Mouse (Mus musculus) thymus, adult 2 months (tissue): ENCODE results near the gene Egfl8. TPM values are rescaled to one million over a fixed set of nuclear protein-coding genes. Genes with fewer than 3 reads are reported as not detected.

ENCODE experiments used
- DNase-seq: peaks from one replicate; pipeline ENCODE4 v3.0.0; 2021
- H3K27ac ChIP-seq: fragments of 200-500 bp; 2 replicates; pipeline ENCODE4 v1.5.1; 2012; ENCODE audit warnings: low read length, control low read depth; ENCODE audit not compliant: control insufficient read depth, insufficient read depth
- H3K27me3 ChIP-seq: fragments of 200-500 bp; 2 replicates; pipeline ENCODE4 v1.6.1; 2012; ENCODE audit warnings: mild to moderate bottlenecking, low read length, moderate library complexity, mixed read lengths; ENCODE audit not compliant: control insufficient read depth, insufficient read depth
- H3K36me3 ChIP-seq: fragments of 200-500 bp; 2 replicates; pipeline ENCODE4 v1.6.1; 2012; ENCODE audit warnings: mild to moderate bottlenecking, low read length, moderate library complexity; ENCODE audit not compliant: control insufficient read depth, insufficient read depth
- H3K4me1 ChIP-seq: fragments of 200-500 bp; replicated peaks from 2 replicates; pipeline ENCODE4 v1.6.1; 2012; ENCODE audit warnings: low read length; ENCODE audit not compliant: control insufficient read depth, insufficient read depth
- H3K4me3 ChIP-seq: fragments of 200-500 bp; 2 replicates; pipeline ENCODE4 v1.5.1; 2012; ENCODE audit warnings: mild to moderate bottlenecking, low read length, control low read depth, moderate library complexity; ENCODE audit not compliant: control insufficient read depth, insufficient read depth
- CTCF ChIP-seq: fragments of 200-500 bp; IDR thresholded peaks from 2 replicates; pipeline ENCODE4 v1.5.1; 2012; ENCODE audit warnings: mild to moderate bottlenecking, control low read depth, low read length, moderate library complexity, borderline replicate concordance; ENCODE audit not compliant: control insufficient read depth, poor library complexity, insufficient read depth; ENCODE audit errors: extremely low read depth
- POLR2A ChIP-seq: fragments of 200-500 bp; IDR thresholded peaks from 2 replicates; pipeline ENCODE4 v1.6.1; 2012; ENCODE audit warnings: mild to moderate bottlenecking, low read length, control low read depth, moderate library complexity; ENCODE audit not compliant: control insufficient read depth, poor library complexity, insufficient read depth; ENCODE audit errors: extremely low read depth
- WGBS: fragments of 180-500 bp; shearing (Covaris S2); methylation state at CpG from one replicate; pipeline ENCODE4 v1.1.7; 2018; 5-methylcytosine and 5-hydroxymethylcytosine counted together
- polyA plus RNA-seq: library from polyadenylated mRNA; depleted of rRNA; stranded (reverse); fragments of >200 nt; gene quantifications from 2 replicates; pipeline ENCODE4 v1.2.3, GENCODE M21; 2012

Gene Egfl8
- polyA plus RNA-seq, 1 experiment, result 16.0 TPM

- no peak for DNase-seq
- H3K27ac ChIP-seq, result no peak overlapping the region
- H3K4me1 ChIP-seq, result no peaks in the 10 kb centered on the region
- peaks cover 4% of the 10 kb centered on the region; the same call in 1 of the 2 replicates for H3K27me3 ChIP-seq
- 70% methylated on average over 8 of the region's 8 CpGs for WGBS
- no peak for TF ChIP-seq CTCF
- TF ChIP-seq POLR2A, result no peak
- H3K36me3 ChIP-seq, result no peaks in the 10 kb centered on the region
- H3K4me3 ChIP-seq, result no peak overlapping the region
Measured at GRCm38 (mm10) chr17:34656666-34657065, 40.9 kb upstream of the Egfl8 start.

- TF ChIP-seq POLR2A (no peak), CTCF (no peak)
- Histone ChIP-seq H3K4me3 (no peak overlapping the region), H3K27me3 (peaks cover 4% of the 10 kb centered on the region; the same call in 1 of the 2 replicates), H3K36me3 (no peaks in the 10 kb centered on the region), H3K27ac (no peak overlapping the region), H3K4me1 (no peaks in the 10 kb centered on the region)
- 84% methylated on average over 4 of the region's 4 CpGs for WGBS
- DNase-seq, result no peak
Measured at GRCm38 (mm10) chr17:34655581-34655991, 39.8 kb upstream of the Egfl8 start.

- Histone ChIP-seq H3K36me3 (no peaks in the 10 kb centered on the region), H3K4me1 (no peaks in the 10 kb centered on the region), H3K27me3 (peaks cover 4% of the 10 kb centered on the region; the same call in 1 of the 2 replicates), H3K4me3 (no peak overlapping the region), H3K27ac (no peak overlapping the region)
- 98% methylated on average over 7 of the region's 7 CpGs for WGBS
- DNase-seq, result no peak
- TF ChIP-seq CTCF, result no peak
- no peak for TF ChIP-seq POLR2A
Measured at GRCm38 (mm10) chr17:34655160-34655559, 39.4 kb upstream of the Egfl8 start.

- TF ChIP-seq CTCF, result no peak
- TF ChIP-seq POLR2A, result no peak
- no peak overlapping the region for H3K27ac ChIP-seq
- no peak for DNase-seq
- no peaks in the 10 kb centered on the region for H3K4me1 ChIP-seq
- 97% methylated on average over 13 of the region's 13 CpGs for WGBS
- H3K4me3 ChIP-seq, result no peak overlapping the region
- H3K36me3 ChIP-seq, result no peaks in the 10 kb centered on the region
- H3K27me3 ChIP-seq, result peaks cover 3% of the 10 kb centered on the region; the same call in 1 of the 2 replicates
Measured at GRCm38 (mm10) chr17:34654392-34654791, 38.6 kb upstream of the Egfl8 start.

- DNase-seq, result peak; percentile 51
- 69% methylated on average over 9 of the region's 9 CpGs for WGBS
- Histone ChIP-seq H3K4me1 (no peaks in the 10 kb centered on the region), H3K36me3 (no peaks in the 10 kb centered on the region), H3K27ac (no peak overlapping the region), H3K4me3 (no peak overlapping the region), H3K27me3 (no peaks in the 10 kb centered on the region)
- TF ChIP-seq POLR2A, result no peak
- peak; percentile 62; the same call in 1 of the 2 replicates for TF ChIP-seq CTCF
Measured at GRCm38 (mm10) chr17:34653746-34654285, 38.0 kb upstream of the Egfl8 start.

- TF ChIP-seq CTCF, result no peak
- TF ChIP-seq POLR2A, result no peak
- H3K36me3 ChIP-seq, result no peaks in the 10 kb centered on the region
- no peak for DNase-seq
- H3K27me3 ChIP-seq, result no peaks in the 10 kb centered on the region
- H3K4me1 ChIP-seq, result 0 out of 2 replicates have a peak, but pooled peaks cover 3% of the 10 kb centered on the region
- H3K27ac ChIP-seq, result no peak overlapping the region
- no peak overlapping the region for H3K4me3 ChIP-seq
- WGBS, result 93% methylated on average over 8 of the region's 8 CpGs
Measured at GRCm38 (mm10) chr17:34652985-34653384, 37.2 kb upstream of the Egfl8 start.
